In the genomic region with DNA sequence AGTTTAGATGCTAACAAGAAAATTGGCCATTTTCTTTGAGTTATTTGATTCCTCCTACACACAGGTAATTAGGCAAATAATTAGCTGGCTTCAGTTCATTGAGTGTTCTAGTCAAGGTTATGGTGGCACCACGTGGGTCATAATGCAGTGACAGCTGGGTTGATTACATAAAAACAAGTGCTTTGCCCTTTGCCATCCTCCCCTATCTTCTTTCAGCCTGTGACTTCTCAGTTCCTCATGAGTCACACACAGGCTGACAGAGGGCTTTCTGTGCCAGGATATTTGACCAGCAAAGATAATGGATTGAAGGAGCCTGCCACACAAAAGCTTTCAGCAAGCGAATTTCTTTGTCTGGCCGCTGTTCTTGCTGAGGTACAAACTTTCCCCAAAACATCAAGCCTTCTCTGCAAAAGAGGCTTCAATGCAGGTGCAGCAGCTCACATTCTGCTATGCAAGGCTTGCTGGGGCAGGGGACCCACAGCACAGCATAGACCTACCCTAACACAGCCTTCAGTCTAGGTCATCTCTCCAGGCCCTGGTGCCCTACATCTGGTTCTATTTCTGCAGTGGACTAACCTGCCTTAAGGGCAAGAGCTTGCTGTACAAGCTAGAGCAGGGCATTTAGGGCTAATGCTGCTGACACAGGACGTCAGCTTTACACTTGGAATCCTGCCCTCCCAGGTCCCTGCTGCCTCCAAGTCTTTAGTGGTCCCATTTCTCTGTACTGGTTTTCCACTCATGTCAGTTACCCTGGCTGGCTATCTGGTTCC, we compare ENCODE assay signal across 9 mouse cellular contexts. TPM values are rescaled to one million over a fixed set of nuclear protein-coding genes. Genes with fewer than 3 reads are reported as not detected.
DNase-seq lines count a peak whose midpoint lies in the region; ATAC-seq lines count a peak whose summit lies in the region.
"Had no signal": no experiment of that assay in that cellular context is flagged by ENCODE, and none has a peak within 500 bp of the region (broad histone marks: within the 10 kb centered on the region; RNA-seq: fewer than 3 reads in every experiment).

No protein-coding gene starts in this region.

- H3K27ac ChIP-seq in heart, embryonic 10.5 days, result no peak overlapping the region
- H3K27ac ChIP-seq in heart, embryonic 15.5 days, result peak overlapping the region; percentile 66
- H3K27ac ChIP-seq in hindbrain, embryonic 11.5 days (ENCODE audit: low read depth, low read length), result no peak overlapping the region

- no peak overlapping the region for H3K4me3 ChIP-seq in heart, embryonic 10.5 days
- no peak overlapping the region for H3K4me3 ChIP-seq in heart, embryonic 15.5 days
- no peak overlapping the region for H3K4me3 ChIP-seq in hindbrain, embryonic 11.5 days (ENCODE audit: low read depth, low read length)

- H3K9me3 ChIP-seq in heart, embryonic 10.5 days, result no peaks in the 10 kb centered on the region
- H3K9me3 ChIP-seq in heart, embryonic 15.5 days (replicated peaks), result no peaks in the 10 kb centered on the region
- H3K9me3 ChIP-seq in hindbrain, embryonic 11.5 days (ENCODE audit: control insufficient read depth, low read length), result no peaks in the 10 kb centered on the region

- ATAC-seq in heart, embryonic 15.5 days (replicated peaks; ENCODE audit: insufficient number of reproducible peaks, insufficient read depth, low FRiP score, low read depth), result no peak; the same call in 1 of the 2 replicates
- ATAC-seq in hindbrain, embryonic 11.5 days (ENCODE audit: low FRiP score), result no peak

- H3K36me3 ChIP-seq in heart, embryonic 10.5 days, result no peaks in the 10 kb centered on the region
- no peaks in the 10 kb centered on the region for H3K36me3 ChIP-seq in heart, embryonic 15.5 days
- no peaks in the 10 kb centered on the region for H3K36me3 ChIP-seq in hindbrain, embryonic 11.5 days (ENCODE audit: control insufficient read depth, insufficient read depth, low read length)

- DNase-seq in heart, adult 18-20 months, result peak; percentile 50 to 71
- DNase-seq in heart, embryonic 10.5 days (ENCODE audit: low spot score), result no peak
- peak; percentile 74 for DNase-seq in adrenal gland, adult 2 months
- peak; percentile 41 to 71 for DNase-seq in kidney, postnatal 36 days
- DNase-seq in ovary, postnatal 10 days (ENCODE audit: low spot score), result no peak
- no peak for DNase-seq in left cerebral cortex, adult 18-20 months (ENCODE audit: low spot score in 2 of 2)
- no peak for DNase-seq in hindbrain, embryonic 11.5 days (ENCODE audit: low spot score)

- no peaks in the 10 kb centered on the region for H3K4me1 ChIP-seq in heart, embryonic 10.5 days
- H3K4me1 ChIP-seq in heart, embryonic 15.5 days (replicated peaks), result peaks cover 9% of the 10 kb centered on the region
- H3K4me1 ChIP-seq in hindbrain, embryonic 11.5 days (replicated peaks; ENCODE audit: control insufficient read depth, insufficient read depth, low read length), result no peaks in the 10 kb centered on the region

- H3K4me2 ChIP-seq in heart, embryonic 15.5 days, result no peak overlapping the region
- no peak overlapping the region for H3K4me2 ChIP-seq in hindbrain, embryonic 11.5 days (replicated peaks; ENCODE audit: low read depth, low read length)
- H3K4me2 ChIP-seq: midbrain, embryonic 11.5 days had no signal

- no peaks in the 10 kb centered on the region for H3K27me3 ChIP-seq in heart, embryonic 10.5 days (ENCODE audit: insufficient read depth, poor library complexity, severe bottlenecking)
- H3K27me3 ChIP-seq in heart, embryonic 15.5 days, result no peaks in the 10 kb centered on the region
- H3K27me3 ChIP-seq in hindbrain, embryonic 11.5 days (ENCODE audit: control insufficient read depth, insufficient read depth, low read length), result no peaks in the 10 kb centered on the region

- no peak overlapping the region for H3K9ac ChIP-seq in heart, embryonic 15.5 days
- no peak overlapping the region for H3K9ac ChIP-seq in hindbrain, embryonic 11.5 days (ENCODE audit: low read depth, low read length)

- WGBS in heart, embryonic 10.5 days, result 60% methylated on average over 4 of the region's 4 CpGs
- 41% methylated on average over 4 of the region's 4 CpGs for WGBS in heart, embryonic 15.5 days
- WGBS in hindbrain, embryonic 11.5 days, result 48% methylated on average over 4 of the region's 4 CpGs

RNA-seq across cellular contexts. Expression of gene Parp9, which starts 30.7 kb away (rescaled TPM):
- 10 to 100 TPM in 1 of 2 experiments, 1 to 10 TPM in 1; 9.5 to 10.2 TPM for total RNA-seq in heart, adult 18-20 months (2021)
- 1.9 and 4.2 TPM in 2 replicates for polyA plus RNA-seq in heart, embryonic 10.5 days (2016; fragmentation: Nextera tagmentation; extraction: Ambion mirVana)
- 10 to 100 TPM; 10.7 to 15.4 TPM for total RNA-seq in adrenal gland, adult 2 months (2021)
- 1.8 and 2.1 TPM in 2 replicates for polyA plus RNA-seq in adrenal gland, adult 2 months (2012; rRNA removed)
- 8.4 and 11.1 TPM in 2 replicates for polyA plus RNA-seq in heart, embryonic 15.5 days (2015; fragmentation: Nextera tagmentation; extraction: Ambion mirVana)
- 1 to 10 TPM; 2.3 to 3.4 TPM for total RNA-seq in left cerebral cortex, adult 18-20 months (2021)
- 2.0 and 2.7 TPM in 2 replicates for polyA plus RNA-seq in hindbrain, embryonic 11.5 days (2014; fragmentation: Nextera tagmentation; extraction: Ambion mirVana)

RNA-seq across cellular contexts. Expression of gene Dtx3l, which starts 31.3 kb away (rescaled TPM):
- total RNA-seq in heart, adult 18-20 months (2021), result 10 to 100 TPM; 10.9 to 11.3 TPM
- polyA plus RNA-seq in heart, embryonic 10.5 days (2016; fragmentation: Nextera tagmentation; extraction: Ambion mirVana), result 2.0 and 2.9 TPM in 2 replicates
- total RNA-seq in adrenal gland, adult 2 months (2021), result 10 to 100 TPM in 1 of 2 experiments, 1 to 10 TPM in 1; 7.0 to 10.2 TPM
- polyA plus RNA-seq in adrenal gland, adult 2 months (2012; rRNA removed), result 2.8 and 3.0 TPM in 2 replicates
- polyA plus RNA-seq in heart, embryonic 15.5 days (2015; fragmentation: Nextera tagmentation; extraction: Ambion mirVana), result 5.5 and 8.0 TPM in 2 replicates
- 1 to 10 TPM; 4.0 to 5.6 TPM for total RNA-seq in left cerebral cortex, adult 18-20 months (2021)
- 2.2 and 2.5 TPM in 2 replicates for polyA plus RNA-seq in hindbrain, embryonic 11.5 days (2014; fragmentation: Nextera tagmentation; extraction: Ambion mirVana)

RNA-seq across cellular contexts. Expression of gene Parp14, which starts 36.3 kb away (rescaled TPM):
- 10 to 100 TPM; 12.2 to 12.9 TPM for total RNA-seq in heart, adult 18-20 months (2021)
- polyA plus RNA-seq in heart, embryonic 10.5 days (2016; fragmentation: Nextera tagmentation; extraction: Ambion mirVana), result 0.15 and 0.22 TPM in 2 replicates
- total RNA-seq in adrenal gland, adult 2 months (2021), result 10 to 100 TPM; 10.4 to 10.5 TPM
- polyA plus RNA-seq in adrenal gland, adult 2 months (2012; rRNA removed), result 1.9 and 2.3 TPM in 2 replicates
- polyA plus RNA-seq in heart, embryonic 15.5 days (2015; fragmentation: Nextera tagmentation; extraction: Ambion mirVana), result 1.1 and 2.0 TPM in 2 replicates
- total RNA-seq in left cerebral cortex, adult 18-20 months (2021), result 1 to 10 TPM; 1.4 to 2.0 TPM
- polyA plus RNA-seq in hindbrain, embryonic 11.5 days (2014; fragmentation: Nextera tagmentation; extraction: Ambion mirVana), result 0.25 and 0.47 TPM in 2 replicates

Comparison
In these comparisons a context has a peak if more than half of its experiments do, and no peak if none do; other contexts are left out.
1. DNase-seq: peak in heart, adult 18-20 months (2 of 2), adrenal gland, adult 2 months (single experiment) and kidney, postnatal 36 days (2 of 2); none in heart, embryonic 10.5 days (single experiment), ovary, postnatal 10 days (single experiment), left cerebral cortex, adult 18-20 months (0 of 2) and hindbrain, embryonic 11.5 days (single experiment).